Mouse (Mus musculus) cortical plate, adult 2 months (tissue): ENCODE data around the gene Fhad1.

Experiments used
- CTCF ChIP-seq: fragments of 200-500 bp; IDR thresholded peaks from 2 replicates; pipeline ENCODE4 v1.5.1; 2011; ENCODE audit warnings: mild to moderate bottlenecking, control low read depth, low read length; ENCODE audit not compliant: insufficient read depth; ENCODE audit errors: extremely low read depth
- POLR2A ChIP-seq: fragments of 200-500 bp; IDR thresholded peaks from 2 replicates; pipeline ENCODE4 v1.6.1; 2011; ENCODE audit warnings: mild to moderate bottlenecking, low read length, control low read depth; ENCODE audit not compliant: insufficient read depth; ENCODE audit errors: extremely low read depth

GRCm38 (mm10) chr4:141886385-141886968, 128.4 kb downstream of the Fhad1 start:
- TF ChIP-seq POLR2A (no peak), CTCF (no peak)
